Mouse (Mus musculus) heart, postnatal 0 days (tissue): ENCODE results near the gene Npm3.

ENCODE experiments used
- CTCF ChIP-seq: IDR thresholded peaks from 2 replicates; pipeline ENCODE4 v1.5.1; 2016; ENCODE audit warnings: antibody characterized with exemption, control low read depth, low read depth
- EP300 ChIP-seq: IDR thresholded peaks from 2 replicates; pipeline ENCODE4 v1.6.1; 2016; ENCODE audit warnings: antibody characterized with exemption, low read depth

DNA sequence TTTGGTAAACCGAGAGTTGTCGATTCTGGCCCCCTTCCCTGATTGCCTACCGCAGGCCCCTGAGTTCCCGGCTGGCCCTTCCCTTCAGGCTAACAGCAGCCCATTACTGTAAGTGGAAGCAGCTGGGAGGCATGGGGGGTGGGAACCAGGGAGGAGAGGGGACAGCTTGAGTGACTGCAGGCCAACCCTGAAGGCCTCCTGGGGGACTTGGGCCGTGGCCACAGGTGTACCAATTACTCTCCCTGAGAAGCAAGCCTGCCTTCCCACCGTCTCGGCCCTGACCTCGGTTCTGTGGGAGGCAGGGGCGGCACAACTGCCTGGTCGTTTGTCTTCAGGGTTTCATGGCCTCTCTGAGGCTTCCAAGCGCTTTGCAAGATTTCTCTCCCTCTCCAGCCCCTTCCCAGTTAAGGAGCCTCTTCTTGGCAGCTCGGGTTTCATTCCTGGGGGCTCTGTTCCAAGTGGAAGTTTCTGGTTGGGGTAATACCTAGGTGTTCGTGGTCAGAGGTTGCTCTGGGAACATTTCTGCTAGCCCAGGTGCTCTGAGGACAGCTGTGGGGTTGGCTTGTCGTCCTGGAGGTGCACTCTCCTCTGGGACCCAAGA is 23.6 kb downstream of the Npm3 start:
- no peak for TF ChIP-seq EP300
- TF ChIP-seq CTCF: no peak
